Mouse (Mus musculus) cerebellum, adult 11 months (tissue): Measurements from ENCODE around the gene Serpini2.
"Not testable (repeated sequence)": the region's sequence is repeated elsewhere in the genome, so short reads cannot be mapped to it uniquely, and the experiment has no call there.

Experiments used
- DNase-seq: peaks from one replicate; pipeline ENCODE4 v3.0.0; 2022

Serpini2 gene

DNA sequence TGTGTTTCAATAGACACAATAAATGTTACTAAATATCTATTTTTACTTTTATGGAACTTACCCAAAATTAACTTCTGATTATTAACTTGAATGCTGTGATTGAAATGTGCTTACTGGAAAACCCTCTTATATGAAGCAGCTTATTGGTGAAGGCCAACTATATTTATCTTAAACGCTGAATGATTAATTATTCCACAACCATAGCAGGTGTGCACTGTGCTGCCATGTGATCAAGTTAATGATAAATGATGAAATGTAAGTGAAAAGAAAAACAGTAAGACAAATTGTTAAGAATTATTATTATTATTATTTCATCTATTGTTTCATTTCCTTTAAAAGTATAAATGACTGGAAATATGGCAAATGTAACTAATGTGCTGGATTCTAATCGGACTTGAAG lies at the start of gene Serpini2:
Gene Serpini2 (minus strand): TSS at position 101 of the 400 bp plus-strand sequence.
- no peak for DNase-seq

GRCm38 (mm10) chr3:75308861-75309260 lies 39.0 kb upstream of the Serpini2 start:
- DNase-seq = no peak

DNA sequence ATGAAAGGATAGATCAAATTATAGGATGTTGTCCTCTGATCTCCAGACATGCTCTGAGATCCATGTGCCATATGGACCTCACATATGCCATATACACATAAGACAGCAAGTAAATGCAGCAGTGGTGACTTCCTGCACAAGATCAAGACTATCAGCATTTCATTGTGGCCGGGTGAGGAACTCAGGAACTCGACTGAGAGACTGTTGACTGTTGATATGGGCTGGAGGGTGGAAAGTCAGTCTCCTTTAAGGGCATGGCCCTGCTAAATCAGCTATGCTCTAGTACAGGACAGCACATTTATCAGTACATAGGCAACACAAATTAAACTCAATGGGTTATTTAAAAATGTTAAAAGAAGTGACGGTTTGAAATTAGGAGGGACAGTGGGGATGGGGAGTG lies 38.4 kb upstream of the Serpini2 start:
- DNase-seq = no peak

DNA sequence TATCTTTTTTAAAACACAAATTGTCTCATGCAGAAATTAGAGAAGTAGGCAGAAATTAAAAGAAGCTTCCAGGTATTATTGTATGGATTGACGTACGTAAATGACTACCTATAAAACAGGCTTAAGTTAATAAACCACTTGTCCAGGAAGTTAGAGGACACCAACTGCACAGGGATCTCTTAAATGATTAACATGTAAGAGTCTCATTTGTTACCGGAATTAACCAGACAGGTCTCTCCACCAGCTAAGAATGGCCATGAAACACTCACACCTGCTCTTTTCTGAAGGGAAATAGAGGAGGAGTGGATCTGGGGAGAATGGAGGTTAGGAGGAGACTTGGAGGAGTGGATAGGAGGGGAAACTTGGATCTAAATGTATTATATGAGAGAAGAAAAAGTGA lies 35.7 kb upstream of the Serpini2 start:
- DNase-seq = no peak

- DNase-seq = no peak
Observed at GRCm38 (mm10) chr3:75304621-75305020, 34.7 kb upstream of the Serpini2 start.

DNA sequence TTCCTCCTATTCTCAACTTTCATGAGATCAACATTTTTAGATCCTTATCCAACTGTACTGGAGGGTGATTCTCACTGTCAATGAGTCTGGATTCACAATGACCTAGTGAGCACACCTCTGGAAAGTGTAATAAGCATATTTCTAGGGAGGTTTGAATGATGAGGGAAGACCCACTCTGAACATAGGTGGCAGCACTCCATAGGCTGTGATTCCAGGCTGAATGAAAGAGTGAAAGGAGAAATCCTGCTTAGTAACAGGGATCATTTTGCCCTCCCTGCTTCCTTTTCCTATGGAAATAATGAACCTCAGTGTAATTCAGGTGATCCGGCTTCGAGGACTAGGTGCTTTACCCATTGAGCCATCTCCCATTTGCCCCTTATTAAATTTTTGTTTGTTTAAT lies 31.2 kb upstream of the Serpini2 start:
- no peak for DNase-seq

- not testable (repeated sequence) for DNase-seq
Observed at GRCm38 (mm10) chr3:75299464-75299863, 29.6 kb upstream of the Serpini2 start.

- DNase-seq = no peak
Observed at GRCm38 (mm10) chr3:75297758-75298111, 27.9 kb upstream of the Serpini2 start.

GRCm38 (mm10) chr3:75297026-75297757 lies 27.3 kb upstream of the Serpini2 start:
- no peak for DNase-seq

- DNase-seq = no peak
Observed at GRCm38 (mm10) chr3:75293243-75293642, 23.4 kb upstream of the Serpini2 start.

DNA sequence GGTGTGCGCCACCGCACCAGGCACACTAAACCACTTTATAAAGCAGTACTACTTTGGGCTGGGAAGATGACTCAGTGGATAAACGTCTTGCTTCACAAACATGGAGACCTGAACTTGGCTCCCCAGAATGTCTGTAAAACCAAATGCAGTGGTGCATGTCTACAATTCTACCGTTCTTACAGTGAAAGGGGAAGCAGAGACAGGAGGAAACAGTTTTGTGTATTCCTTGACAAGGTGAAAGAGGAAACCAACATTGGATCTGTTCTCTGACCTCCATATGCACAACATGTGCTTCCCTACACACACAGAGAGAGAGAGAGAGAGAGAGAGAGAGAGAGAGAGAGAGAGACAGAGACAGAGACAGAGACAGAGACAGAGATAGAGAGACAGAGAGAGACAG lies 7.6 kb upstream of the Serpini2 start:
- no peak for DNase-seq

DNA sequence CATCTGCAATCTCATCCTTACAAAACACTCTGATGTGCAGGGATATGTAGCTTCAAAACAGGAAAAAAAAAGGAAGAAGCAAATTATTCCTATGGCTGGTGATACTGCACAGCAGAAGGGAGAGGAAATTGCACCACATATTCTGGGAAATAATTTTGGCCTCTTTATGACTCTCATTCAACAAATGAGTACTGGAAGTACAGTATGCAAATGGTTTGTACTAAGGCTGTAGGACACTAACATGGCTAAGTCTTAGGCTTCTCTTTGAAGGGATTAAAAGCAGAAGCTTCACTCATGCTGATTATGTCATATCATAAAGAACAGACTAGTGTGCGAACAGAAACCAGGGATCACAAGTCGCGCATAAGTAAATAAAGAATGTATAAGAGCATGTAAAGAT lies 6.6 kb upstream of the Serpini2 start:
- DNase-seq = no peak

- DNase-seq = no peak
Observed at GRCm38 (mm10) chr3:75275127-75275526, 5.2 kb upstream of the Serpini2 start.

- no peak for DNase-seq
Observed at GRCm38 (mm10) chr3:75259356-75259755, 10.5 kb downstream of the Serpini2 start.

- no peak for DNase-seq
Observed at GRCm38 (mm10) chr3:75219694-75220093, 50.2 kb downstream of the Serpini2 start.

DNA sequence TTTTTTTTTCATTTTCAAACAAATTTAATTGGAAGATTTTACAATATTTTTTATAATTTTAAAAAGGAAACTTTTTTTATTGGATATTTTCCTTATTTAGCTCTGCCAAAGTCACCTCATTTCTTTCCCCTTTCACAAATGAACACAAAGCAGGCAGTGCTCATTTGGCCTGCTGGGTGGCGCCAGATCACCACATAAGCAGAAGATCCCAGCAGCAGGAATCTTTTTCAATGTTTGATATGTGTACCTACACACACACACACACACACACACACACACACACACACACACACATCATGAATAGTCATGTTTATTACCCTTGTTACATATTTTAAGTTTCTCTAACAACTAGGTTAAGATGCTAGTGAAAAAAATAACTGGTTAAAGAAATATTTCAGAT lies 50.7 kb downstream of the Serpini2 start:
- peak; percentile 8 for DNase-seq

DNA sequence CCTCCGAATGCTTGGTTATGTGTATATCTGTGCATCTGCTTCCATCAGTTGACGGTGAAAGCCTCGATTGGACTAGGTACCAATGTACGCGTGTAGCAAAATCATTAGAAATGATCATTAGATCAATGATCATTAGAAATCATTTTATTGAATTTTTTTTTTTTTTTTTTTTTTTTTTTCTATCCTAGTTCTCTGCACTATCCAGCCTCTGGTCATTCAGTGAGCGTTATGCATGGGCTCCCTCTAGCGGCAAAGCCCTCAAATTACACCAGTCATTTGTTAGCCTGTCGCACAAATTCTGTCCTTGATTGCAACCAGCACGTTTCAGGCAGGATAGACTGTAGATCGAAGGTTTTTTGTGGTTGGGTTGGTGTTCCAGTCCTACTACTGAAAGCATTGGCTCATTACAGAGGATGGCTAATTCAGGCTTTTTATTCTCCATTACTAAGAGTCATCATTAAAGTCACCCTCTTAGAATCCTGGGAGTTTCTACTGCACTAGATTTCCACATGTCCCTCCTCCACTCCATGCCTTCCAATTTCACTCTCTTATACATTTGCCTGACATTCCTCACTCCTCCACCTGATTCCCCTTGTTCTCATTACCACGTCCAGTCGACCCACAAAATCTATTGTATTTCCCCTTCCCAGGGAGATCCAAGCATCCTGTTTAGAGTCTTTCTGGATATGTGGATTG lies 66.9 kb downstream of the Serpini2 start:
- peak; percentile 15 for DNase-seq
